Mouse (Mus musculus): ENCODE data around the gene Acp4. TPM values are rescaled to one million over a fixed set of nuclear protein-coding genes. Genes with fewer than 3 reads are reported as not detected.

Acp4 gene
- polyA plus RNA-seq, 1 experiment from 2014 or later: 0.96 TPM

- Histone ChIP-seq H3K9me3 (ENCODE audit: control insufficient read depth, low read length) (0 out of 2 replicates have a peak, but pooled peaks cover 6% of the 10 kb centered on the region), H3K27ac (replicated peaks; ENCODE audit: low read depth, low read length) (no peak overlapping the region), H3K27me3 (replicated peaks; ENCODE audit: control insufficient read depth, insufficient read depth, low read length) (no peaks in the 10 kb centered on the region), H3K4me2 (ENCODE audit: low read depth, low read length) (no peak overlapping the region), H3K4me1 (ENCODE audit: control insufficient read depth, insufficient read depth, low read length) (no peaks in the 10 kb centered on the region), H3K36me3 (ENCODE audit: control insufficient read depth, insufficient read depth, low read length) (no peaks in the 10 kb centered on the region), H3K9ac (ENCODE audit: low read depth, low read length) (no peak overlapping the region), H3K4me3 (ENCODE audit: low read depth, low read length) (no peak overlapping the region)
- WGBS: 74% methylated on average over 4 of the region's 4 CpGs
- no peak for ATAC-seq (ENCODE audit: low read depth)
- no peak for DNase-seq (ENCODE audit: low spot score)
Measured at GRCm38 (mm10) chr7:44290986-44291385, 33.8 kb upstream of the Acp4 start.

GRCm38 (mm10) chr7:44287760-44288159 lies 30.6 kb upstream of the Acp4 start:
- H3K4me2 ChIP-seq (ENCODE audit: low read depth, low read length): no peak overlapping the region
- H3K36me3 ChIP-seq (ENCODE audit: control insufficient read depth, insufficient read depth, low read length): no peaks in the 10 kb centered on the region
- no peak overlapping the region for H3K9ac ChIP-seq (ENCODE audit: low read depth, low read length)
- ATAC-seq (ENCODE audit: low read depth) (no peak), DNase-seq (ENCODE audit: low spot score) (no peak)
- no peaks in the 10 kb centered on the region for H3K4me1 ChIP-seq (ENCODE audit: control insufficient read depth, insufficient read depth, low read length)
- H3K27ac ChIP-seq (replicated peaks; ENCODE audit: low read depth, low read length): no peak overlapping the region
- 72% methylated on average over 7 of the region's 7 CpGs for WGBS
- no peak overlapping the region for H3K4me3 ChIP-seq (ENCODE audit: low read depth, low read length)
- H3K27me3 ChIP-seq (replicated peaks; ENCODE audit: control insufficient read depth, insufficient read depth, low read length): no peaks in the 10 kb centered on the region
- H3K9me3 ChIP-seq (ENCODE audit: control insufficient read depth, low read length): 0 out of 2 replicates have a peak, but pooled peaks cover 6% of the 10 kb centered on the region

GRCm38 (mm10) chr7:44281586-44281985 lies 24.4 kb upstream of the Acp4 start:
- no peaks in the 10 kb centered on the region for H3K36me3 ChIP-seq (ENCODE audit: control insufficient read depth, insufficient read depth, low read length)
- H3K9ac ChIP-seq (ENCODE audit: low read depth, low read length): no peak overlapping the region
- ATAC-seq (ENCODE audit: low read depth) (no peak), DNase-seq (ENCODE audit: low spot score) (no peak)
- H3K27ac ChIP-seq (replicated peaks; ENCODE audit: low read depth, low read length): no peak overlapping the region
- no peaks in the 10 kb centered on the region for H3K4me1 ChIP-seq (ENCODE audit: control insufficient read depth, insufficient read depth, low read length)
- no peak overlapping the region for H3K4me3 ChIP-seq (ENCODE audit: low read depth, low read length)
- WGBS: 86% methylated on average over 7 of the region's 7 CpGs
- H3K4me2 ChIP-seq (ENCODE audit: low read depth, low read length): no peak overlapping the region
- H3K9me3 ChIP-seq (ENCODE audit: control insufficient read depth, low read length): 0 out of 2 replicates have a peak, but pooled peaks cover 3% of the 10 kb centered on the region
- H3K27me3 ChIP-seq (replicated peaks; ENCODE audit: control insufficient read depth, insufficient read depth, low read length): no peaks in the 10 kb centered on the region

- ATAC-seq (ENCODE audit: low read depth) (no peak), DNase-seq (ENCODE audit: low spot score) (no peak)
- no peak overlapping the region for H3K9ac ChIP-seq (ENCODE audit: low read depth, low read length)
- H3K27me3 ChIP-seq (replicated peaks; ENCODE audit: control insufficient read depth, insufficient read depth, low read length): no peaks in the 10 kb centered on the region
- 66% methylated on average over 1 of the region's 1 CpGs for WGBS
- H3K4me3 ChIP-seq (ENCODE audit: low read depth, low read length): no peak overlapping the region
- H3K4me1 ChIP-seq (ENCODE audit: control insufficient read depth, insufficient read depth, low read length): no peaks in the 10 kb centered on the region
- H3K27ac ChIP-seq (replicated peaks; ENCODE audit: low read depth, low read length): no peak overlapping the region
- H3K36me3 ChIP-seq (ENCODE audit: control insufficient read depth, insufficient read depth, low read length): no peaks in the 10 kb centered on the region
- H3K4me2 ChIP-seq (ENCODE audit: low read depth, low read length): no peak overlapping the region
- H3K9me3 ChIP-seq (ENCODE audit: control insufficient read depth, low read length): no peaks in the 10 kb centered on the region
Measured at GRCm38 (mm10) chr7:44280959-44281358, 23.8 kb upstream of the Acp4 start.

GRCm38 (mm10) chr7:44277250-44277622 lies 20.1 kb upstream of the Acp4 start:
- no peak for ATAC-seq (ENCODE audit: low read depth)
- 43% methylated on average over 2 of the region's 2 CpGs for WGBS
- H3K36me3 ChIP-seq (ENCODE audit: control insufficient read depth, insufficient read depth, low read length): no peaks in the 10 kb centered on the region

GRCm38 (mm10) chr7:44276461-44277249 lies 19.5 kb upstream of the Acp4 start:
- H3K4me3 ChIP-seq (ENCODE audit: low read depth, low read length): no peak overlapping the region
- H3K9me3 ChIP-seq (ENCODE audit: control insufficient read depth, low read length): no peaks in the 10 kb centered on the region
- H3K36me3 ChIP-seq (ENCODE audit: control insufficient read depth, insufficient read depth, low read length): no peaks in the 10 kb centered on the region
- DNase-seq (ENCODE audit: low spot score): no peak
- peaks cover 8% of the 10 kb centered on the region; the same call in 1 of the 2 replicates for H3K27me3 ChIP-seq (replicated peaks; ENCODE audit: control insufficient read depth, insufficient read depth, low read length)
- WGBS: 63% methylated on average over 10 of the region's 10 CpGs
- ATAC-seq (ENCODE audit: low read depth): no peak
- H3K27ac ChIP-seq (replicated peaks; ENCODE audit: low read depth, low read length): no peak overlapping the region
- H3K4me1 ChIP-seq (ENCODE audit: control insufficient read depth, insufficient read depth, low read length): no peaks in the 10 kb centered on the region
- no peak overlapping the region for H3K9ac ChIP-seq (ENCODE audit: low read depth, low read length)
- no peak overlapping the region for H3K4me2 ChIP-seq (ENCODE audit: low read depth, low read length)

More at GRCm38 (mm10) chr7:44277250-44277622, 20.1 kb upstream of the Acp4 start:
- Histone ChIP-seq H3K27ac (replicated peaks; ENCODE audit: low read depth, low read length) (no peak overlapping the region), H3K9me3 (ENCODE audit: control insufficient read depth, low read length) (no peaks in the 10 kb centered on the region), H3K4me3 (ENCODE audit: low read depth, low read length) (no peak overlapping the region), H3K4me2 (ENCODE audit: low read depth, low read length) (no peak overlapping the region), H3K4me1 (ENCODE audit: control insufficient read depth, insufficient read depth, low read length) (no peaks in the 10 kb centered on the region), H3K9ac (ENCODE audit: low read depth, low read length) (no peak overlapping the region), H3K27me3 (replicated peaks; ENCODE audit: control insufficient read depth, insufficient read depth, low read length) (peaks cover 8% of the 10 kb centered on the region; the same call in 1 of the 2 replicates)
- no peak for DNase-seq (ENCODE audit: low spot score)

GRCm38 (mm10) chr7:44275546-44275945 lies 18.4 kb upstream of the Acp4 start:
- no peaks in the 10 kb centered on the region for H3K36me3 ChIP-seq (ENCODE audit: control insufficient read depth, insufficient read depth, low read length)
- DNase-seq (ENCODE audit: low spot score): no peak
- no peak overlapping the region for H3K27ac ChIP-seq (replicated peaks; ENCODE audit: low read depth, low read length)
- ATAC-seq (ENCODE audit: low read depth): no peak
- 65% methylated on average over 3 of the region's 3 CpGs for WGBS
- H3K27me3 ChIP-seq (replicated peaks; ENCODE audit: control insufficient read depth, insufficient read depth, low read length): peaks cover 8% of the 10 kb centered on the region; the same call in 1 of the 2 replicates
- H3K4me3 ChIP-seq (ENCODE audit: low read depth, low read length): no peak overlapping the region
- H3K9me3 ChIP-seq (ENCODE audit: control insufficient read depth, low read length): no peaks in the 10 kb centered on the region
- H3K4me2 ChIP-seq (ENCODE audit: low read depth, low read length): no peak overlapping the region
- no peak overlapping the region for H3K9ac ChIP-seq (ENCODE audit: low read depth, low read length)
- no peaks in the 10 kb centered on the region for H3K4me1 ChIP-seq (ENCODE audit: control insufficient read depth, insufficient read depth, low read length)

- WGBS: 28% methylated on average over 8 of the region's 11 CpGs
- H3K27ac ChIP-seq (replicated peaks; ENCODE audit: low read depth, low read length): no peak overlapping the region
- H3K36me3 ChIP-seq (ENCODE audit: control insufficient read depth, insufficient read depth, low read length): no peaks in the 10 kb centered on the region
- H3K4me1 ChIP-seq (ENCODE audit: control insufficient read depth, insufficient read depth, low read length): no peaks in the 10 kb centered on the region
- ATAC-seq (ENCODE audit: low read depth): no peak
- H3K4me3 ChIP-seq (ENCODE audit: low read depth, low read length): no peak overlapping the region
- H3K27me3 ChIP-seq (replicated peaks; ENCODE audit: control insufficient read depth, insufficient read depth, low read length): peaks cover 8% of the 10 kb centered on the region; the same call in 1 of the 2 replicates
- no peak overlapping the region for H3K9ac ChIP-seq (ENCODE audit: low read depth, low read length)
- no peak overlapping the region for H3K4me2 ChIP-seq (ENCODE audit: low read depth, low read length)
- H3K9me3 ChIP-seq (ENCODE audit: control insufficient read depth, low read length): no peaks in the 10 kb centered on the region
- no peak for DNase-seq (ENCODE audit: low spot score)
Measured at GRCm38 (mm10) chr7:44274096-44274495, 16.9 kb upstream of the Acp4 start.

- Histone ChIP-seq H3K9ac (ENCODE audit: low read depth, low read length) (no peak overlapping the region), H3K27ac (replicated peaks; ENCODE audit: low read depth, low read length) (no peak overlapping the region), H3K36me3 (ENCODE audit: control insufficient read depth, insufficient read depth, low read length) (no peaks in the 10 kb centered on the region), H3K4me3 (ENCODE audit: low read depth, low read length) (no peak overlapping the region), H3K27me3 (replicated peaks; ENCODE audit: control insufficient read depth, insufficient read depth, low read length) (peaks cover 8% of the 10 kb centered on the region; the same call in 1 of the 2 replicates), H3K9me3 (ENCODE audit: control insufficient read depth, low read length) (no peaks in the 10 kb centered on the region), H3K4me1 (ENCODE audit: control insufficient read depth, insufficient read depth, low read length) (no peaks in the 10 kb centered on the region), H3K4me2 (ENCODE audit: low read depth, low read length) (no peak overlapping the region)
- DNase-seq (ENCODE audit: low spot score): no peak
- ATAC-seq (ENCODE audit: low read depth): no peak
- WGBS: 65% methylated on average over 7 of the region's 7 CpGs
Measured at GRCm38 (mm10) chr7:44273446-44273845, 16.3 kb upstream of the Acp4 start.
